Mouse (Mus musculus) megakaryocyte, embryonic 14.5 days (primary cell): Measurements from ENCODE around the gene Trank1. TPM values are rescaled to one million over a fixed set of nuclear protein-coding genes. Genes with fewer than 3 reads are reported as not detected.

Experiments used
- H3K27me3 ChIP-seq: replicated peaks from 2 replicates; pipeline ENCODE3; 2012; ENCODE audit warnings: inconsistent platforms
- H3K36me3 ChIP-seq: replicated peaks from 2 replicates; pipeline ENCODE3; 2012; ENCODE audit warnings: low read length, inconsistent platforms, mixed read lengths
- H3K4me1 ChIP-seq: 2 replicates; pipeline ENCODE4 v1.6.1; 2012; ENCODE audit warnings: inconsistent platforms
- H3K4me3 ChIP-seq: replicated peaks from 2 replicates; pipeline ENCODE3; 2012; ENCODE audit warnings: moderate library complexity, mild to moderate bottlenecking, inconsistent platforms
- H3K9me3 ChIP-seq: 2 replicates; pipeline ENCODE4 v1.6.1; 2012; ENCODE audit warnings: inconsistent platforms
- FLI1 ChIP-seq: IDR thresholded peaks from 2 replicates; pipeline ENCODE4 v1.6.1; 2012; ENCODE audit warnings: low read length, inconsistent platforms, mixed read lengths
- GATA1 ChIP-seq: IDR thresholded peaks from 3 replicates; pipeline ENCODE4 v1.6.1; 2012; ENCODE audit warnings: mixed read lengths, low read length, inconsistent platforms, borderline replicate concordance
- polyA plus RNA-seq: library from polyadenylated mRNA; stranded (reverse); fragments of >175 nt; gene quantifications from 2 replicates; pipeline ENCODE4 v1.2.3, GENCODE M21; 2012; ENCODE audit warnings: low replicate concordance; ENCODE audit not compliant: insufficient read depth

Trank1 gene
- polyA plus RNA-seq, 1 experiment, result not detected

DNA sequence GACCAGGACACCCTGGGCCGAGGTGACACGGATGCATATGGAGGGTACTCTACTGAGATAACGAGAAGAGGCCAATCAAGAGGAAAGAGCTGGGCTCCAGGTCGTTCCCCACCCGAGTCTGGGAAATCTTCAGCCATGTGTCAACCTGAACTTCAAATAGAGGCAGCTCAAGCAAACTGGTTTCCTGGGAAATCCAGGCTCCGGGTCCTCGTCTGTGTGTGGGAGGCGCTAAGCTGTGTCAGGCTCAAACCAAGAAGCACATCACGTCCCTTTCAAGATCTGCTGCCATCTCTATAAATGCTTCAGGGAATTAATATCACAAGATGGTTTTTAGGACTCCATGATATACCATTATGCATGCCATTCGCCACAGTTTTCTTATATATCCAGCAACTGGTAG lies 96.9 kb downstream of the Trank1 start:
- Histone ChIP-seq H3K36me3 (no peaks in the 10 kb centered on the region), H3K4me1 (no peaks in the 10 kb centered on the region), H3K9me3 (peaks cover 6% of the 10 kb centered on the region; the same call in 1 of the 2 replicates), H3K4me3 (no peak overlapping the region), H3K27me3 (no peaks in the 10 kb centered on the region)
- no peak for TF ChIP-seq GATA1
- TF ChIP-seq FLI1, result no peak

GRCm38 (mm10) chr9:111412471-111413160 lies 101.1 kb downstream of the Trank1 start:
- H3K27me3 ChIP-seq, result no peaks in the 10 kb centered on the region
- no peaks in the 10 kb centered on the region for H3K36me3 ChIP-seq
- H3K4me3 ChIP-seq, result no peak overlapping the region
- no peaks in the 10 kb centered on the region for H3K4me1 ChIP-seq
- H3K9me3 ChIP-seq, result peaks cover 12% of the 10 kb centered on the region; the same call in 1 of the 2 replicates
- no peak for TF ChIP-seq FLI1
- no peak for TF ChIP-seq GATA1

DNA sequence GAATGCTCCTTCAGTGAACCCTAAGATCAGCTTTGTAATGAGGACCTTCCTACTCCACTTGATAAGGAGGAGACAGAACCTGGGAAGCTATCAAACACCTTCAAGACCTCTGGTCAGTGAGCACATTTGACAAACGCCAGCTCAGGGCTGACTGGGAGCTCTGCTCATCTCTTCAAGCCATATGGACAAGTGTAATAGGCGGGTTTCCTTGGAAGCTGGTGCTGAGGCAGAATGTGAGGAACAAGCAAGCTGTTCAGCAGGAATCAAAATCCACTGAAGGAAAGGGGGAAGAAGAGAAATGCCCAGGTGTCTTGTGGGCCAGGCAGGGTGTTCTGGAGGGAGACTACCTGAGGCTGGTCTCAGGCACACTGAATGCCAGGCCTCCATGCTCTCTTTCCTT lies 110.3 kb downstream of the Trank1 start:
- Histone ChIP-seq H3K9me3 (peaks cover 13% of the 10 kb centered on the region), H3K36me3 (no peaks in the 10 kb centered on the region), H3K4me1 (no peaks in the 10 kb centered on the region), H3K4me3 (no peak overlapping the region), H3K27me3 (peaks cover 2% of the 10 kb centered on the region)
- TF ChIP-seq GATA1 (no peak), FLI1 (no peak)

DNA sequence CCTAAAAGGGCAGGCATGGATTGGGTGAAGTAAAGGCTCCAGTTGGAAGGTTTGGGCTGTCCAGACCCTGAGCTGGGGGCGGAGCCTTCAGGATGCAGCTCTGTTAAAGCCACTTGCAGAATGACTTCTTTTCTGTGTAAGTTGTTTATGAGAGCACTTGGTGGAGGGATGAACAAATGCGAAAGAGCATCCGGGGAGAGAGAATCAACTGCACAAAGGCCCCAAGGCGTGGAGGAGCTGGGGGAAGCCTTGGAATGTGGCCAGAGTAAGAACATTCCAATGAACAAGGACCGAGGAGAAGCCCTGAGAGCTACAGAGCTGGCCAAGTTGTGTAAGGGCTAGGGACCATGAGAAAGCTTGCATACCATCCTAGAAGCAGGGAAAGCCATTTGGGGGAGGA lies 111.0 kb downstream of the Trank1 start:
- Histone ChIP-seq H3K4me3 (no peak overlapping the region), H3K9me3 (peaks cover 13% of the 10 kb centered on the region), H3K4me1 (no peaks in the 10 kb centered on the region), H3K36me3 (no peaks in the 10 kb centered on the region), H3K27me3 (peaks cover 2% of the 10 kb centered on the region)
- no peak for TF ChIP-seq GATA1
- no peak for TF ChIP-seq FLI1

DNA sequence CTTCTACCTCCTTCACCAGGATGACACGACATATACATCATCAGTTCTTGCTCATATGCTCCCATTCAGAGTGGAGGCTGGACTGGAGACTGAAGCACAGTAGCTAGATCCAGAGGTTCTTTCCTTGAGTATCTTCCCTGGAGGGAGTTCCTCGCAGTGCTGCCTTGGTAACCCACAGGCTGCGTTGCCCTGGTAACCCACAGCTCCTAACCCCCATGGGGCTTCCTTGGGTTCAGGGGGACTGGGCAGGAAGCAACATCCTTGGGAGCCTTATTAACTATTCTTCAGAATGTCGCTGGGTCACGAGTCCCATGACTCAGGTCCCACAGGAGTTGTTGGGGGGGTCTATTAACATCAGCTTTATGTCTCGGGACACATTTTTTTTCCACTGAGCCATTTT lies 113.6 kb downstream of the Trank1 start:
- TF ChIP-seq FLI1 (no peak), GATA1 (no peak)
- H3K4me1 ChIP-seq, result no peaks in the 10 kb centered on the region

GRCm38 (mm10) chr9:111425952-111426351 lies 114.4 kb downstream of the Trank1 start:
- H3K9me3 ChIP-seq, result peaks cover 13% of the 10 kb centered on the region
- H3K36me3 ChIP-seq, result no peaks in the 10 kb centered on the region
- no peak overlapping the region for H3K4me3 ChIP-seq
- TF ChIP-seq FLI1 (no peak), GATA1 (no peak)
- peaks cover 2% of the 10 kb centered on the region for H3K27me3 ChIP-seq
- H3K4me1 ChIP-seq, result no peaks in the 10 kb centered on the region

More for the DNA sequence above, 113.6 kb downstream of the Trank1 start:
- Histone ChIP-seq H3K9me3 (peaks cover 13% of the 10 kb centered on the region), H3K4me3 (no peak overlapping the region), H3K36me3 (no peaks in the 10 kb centered on the region), H3K27me3 (peaks cover 2% of the 10 kb centered on the region)

DNA sequence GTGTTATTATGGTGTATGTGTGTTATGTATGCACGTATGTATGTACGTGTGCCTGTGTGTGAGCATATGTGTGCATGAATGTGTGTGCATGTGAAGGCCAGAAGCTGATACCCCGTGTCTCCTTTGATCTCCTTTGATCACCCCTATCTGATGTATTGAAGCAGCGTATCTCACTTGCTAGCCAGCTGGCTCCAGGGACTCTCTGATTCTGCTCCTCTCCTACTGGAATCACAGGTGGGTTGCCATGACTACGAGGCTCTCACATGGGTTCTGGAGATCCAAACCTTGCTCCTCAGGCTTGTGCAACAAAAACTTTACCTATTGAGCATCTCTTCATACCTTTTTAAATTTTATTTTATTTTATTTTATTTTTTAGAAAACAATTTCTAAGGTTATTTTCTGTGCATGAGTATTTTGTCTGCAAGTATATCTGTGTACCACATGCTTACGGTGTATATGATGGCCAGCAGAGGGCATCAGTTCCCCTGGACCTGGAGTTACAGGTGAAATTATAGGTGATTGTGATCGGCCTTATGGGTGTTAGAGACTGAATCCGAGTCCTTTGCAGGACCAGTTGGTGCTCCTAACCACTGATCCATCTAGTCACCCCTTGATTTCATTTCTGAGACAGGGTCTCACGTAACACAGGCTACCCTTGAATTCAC lies 116.5 kb downstream of the Trank1 start:
- H3K9me3 ChIP-seq, result peaks cover 13% of the 10 kb centered on the region
- H3K27me3 ChIP-seq, result no peaks in the 10 kb centered on the region
- TF ChIP-seq FLI1, result no peak
- no peak for TF ChIP-seq GATA1
- no peak overlapping the region for H3K4me3 ChIP-seq
- H3K4me1 ChIP-seq, result no peaks in the 10 kb centered on the region
- no peaks in the 10 kb centered on the region for H3K36me3 ChIP-seq

GRCm38 (mm10) chr9:111428698-111429362 lies 117.3 kb downstream of the Trank1 start:
- Histone ChIP-seq H3K27me3 (no peaks in the 10 kb centered on the region), H3K36me3 (no peaks in the 10 kb centered on the region), H3K4me3 (no peak overlapping the region), H3K9me3 (peaks cover 12% of the 10 kb centered on the region), H3K4me1 (no peaks in the 10 kb centered on the region)
- TF ChIP-seq FLI1 (no peak), GATA1 (no peak)

DNA sequence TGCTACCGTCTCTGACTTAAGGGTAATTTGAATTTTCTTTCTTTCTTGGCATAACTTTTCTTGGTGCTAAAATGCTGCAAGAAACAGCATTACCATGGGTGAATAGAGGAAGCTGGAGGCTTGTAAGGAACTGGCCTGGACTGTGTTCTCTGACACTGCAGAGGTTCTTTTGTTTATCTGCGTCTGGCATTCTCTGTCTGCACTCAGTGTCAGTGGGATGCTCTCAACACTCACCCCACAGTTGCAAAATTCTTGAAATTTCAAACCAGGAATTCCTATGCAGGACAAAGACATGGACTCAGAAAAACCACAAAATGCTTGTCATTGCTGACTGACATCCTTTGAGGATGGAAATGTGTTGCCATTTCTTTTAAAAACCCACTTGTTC lies 117.8 kb downstream of the Trank1 start:
- H3K4me3 ChIP-seq, result no peak overlapping the region
- no peaks in the 10 kb centered on the region for H3K27me3 ChIP-seq
- H3K36me3 ChIP-seq, result no peaks in the 10 kb centered on the region
- H3K4me1 ChIP-seq, result no peaks in the 10 kb centered on the region
- no peak for TF ChIP-seq GATA1
- no peak for TF ChIP-seq FLI1
- H3K9me3 ChIP-seq, result peaks cover 7% of the 10 kb centered on the region

DNA sequence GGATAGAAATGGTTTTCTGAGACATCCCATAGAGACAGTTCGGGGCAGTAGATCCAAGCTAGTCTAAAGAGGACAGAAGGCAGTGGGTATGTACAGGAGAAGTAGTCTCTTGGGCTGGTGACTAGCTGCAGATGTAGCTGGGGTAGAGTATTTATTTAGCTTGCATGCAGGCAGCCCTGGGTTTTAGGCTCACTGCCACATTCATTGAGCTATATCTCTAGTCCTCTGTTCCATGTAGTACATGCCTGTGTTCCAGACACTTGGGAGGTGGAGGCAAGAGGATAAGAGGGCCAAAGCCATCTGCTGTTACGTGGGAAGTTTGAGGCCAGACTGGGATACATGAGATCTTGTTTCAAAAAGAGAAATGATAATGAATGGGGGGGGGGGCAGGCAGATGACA lies 123.9 kb downstream of the Trank1 start:
- Histone ChIP-seq H3K4me1 (peaks cover 7% of the 10 kb centered on the region), H3K9me3 (no peaks in the 10 kb centered on the region)

More for the DNA sequence above, 123.9 kb downstream of the Trank1 start:
- H3K4me3 ChIP-seq, result no peak overlapping the region
- H3K27me3 ChIP-seq, result peaks cover 29% of the 10 kb centered on the region
- TF ChIP-seq FLI1 (no peak), GATA1 (no peak)
- no peaks in the 10 kb centered on the region for H3K36me3 ChIP-seq
